Mouse (Mus musculus) left cerebral cortex, postnatal 25 days (tissue): Measurements from ENCODE around the gene Fars2. TPM values are rescaled to one million over a fixed set of nuclear protein-coding genes. Genes with fewer than 3 reads are reported as not detected.

Source experiments
- DNase-seq, 2 experiments: peaks; one replicate each; pipeline ENCODE4 v3.0.0; 2022; ENCODE audit warnings: low spot score in 2 of 2, mixed read lengths in 1 of 2
- intact Hi-C: fragments of 180-260 bp; cut with DNase I; formaldehyde crosslinking; loops from one replicate; pipeline ENCODE4 v1.15.1; 2025
- total RNA-seq, 2 experiments: library from RNA; stranded (reverse); gene quantifications; 2 replicates each; pipeline ENCODE4 v1.2.3; 2021

Fars2 gene
- total RNA-seq, 2 experiments from 2014 or later = 33.9 to 39.1 TPM

- peak in 1 of 2 experiments; percentile 21 for DNase-seq
- intact Hi-C loops = no loop called here
These were observed 85.8 kb downstream of the Fars2 start for GRCm38 (mm10) chr13:36203014-36203413.

GRCm38 (mm10) chr13:36204320-36204719 lies 87.1 kb downstream of the Fars2 start:
- no peak for DNase-seq
- intact Hi-C loops = no loop called here

GRCm38 (mm10) chr13:36210965-36211364 lies 93.8 kb downstream of the Fars2 start:
- DNase-seq = no peak
- intact Hi-C loops = no loop called here

GRCm38 (mm10) chr13:36214056-36214455 lies 96.8 kb downstream of the Fars2 start:
- intact Hi-C loops = no loop called here
- no peak for DNase-seq

GRCm38 (mm10) chr13:36216005-36216404 lies 98.8 kb downstream of the Fars2 start:
- DNase-seq = no peak
- intact Hi-C loops = no loop called here

GRCm38 (mm10) chr13:36218347-36218746 lies 101.1 kb downstream of the Fars2 start:
- intact Hi-C loops = no loop called here

GRCm38 (mm10) chr13:36219506-36219905 lies 102.3 kb downstream of the Fars2 start:
- no peak for DNase-seq
- intact Hi-C loops = no loop called here

More at GRCm38 (mm10) chr13:36218347-36218746, 101.1 kb downstream of the Fars2 start:
- DNase-seq = no peak

- peak in 1 of 2 experiments; percentile 48 for DNase-seq
- intact Hi-C loops = loop anchor here (1.0 kb wide), 1 partner anchor 1090 kb away; no protein-coding TSS in a partner anchor
These were observed 104.7 kb downstream of the Fars2 start for GRCm38 (mm10) chr13:36221897-36222296.

GRCm38 (mm10) chr13:36222721-36223120 lies 105.5 kb downstream of the Fars2 start:
- DNase-seq = no peak
- intact Hi-C loops = loop anchor here (1.0 kb wide), 1 partner anchor 1090 kb away; no protein-coding TSS in a partner anchor

- no peak for DNase-seq
- intact Hi-C loops = no loop called here
These were observed 107.2 kb downstream of the Fars2 start for GRCm38 (mm10) chr13:36224431-36224830.

- intact Hi-C loops = no loop called here
- no peak for DNase-seq
These were observed 125.0 kb downstream of the Fars2 start for GRCm38 (mm10) chr13:36242261-36242660.

GRCm38 (mm10) chr13:36253936-36254335 lies 136.7 kb downstream of the Fars2 start:
- intact Hi-C loops = no loop called here
- no peak for DNase-seq

GRCm38 (mm10) chr13:36257213-36257612 lies 140.0 kb downstream of the Fars2 start:
- no peak for DNase-seq
- intact Hi-C loops = loop anchor here (5.0 kb wide), 1 partner anchor 140 kb away; the partner anchor contains the start of genes Fars2 and Lyrm4

- intact Hi-C loops = loop anchor here (5.0 kb wide), 1 partner anchor 142 kb away; the partner anchor contains the start of genes Fars2 and Lyrm4
- no peak for DNase-seq
These were observed 142.5 kb downstream of the Fars2 start for GRCm38 (mm10) chr13:36259754-36260153.

GRCm38 (mm10) chr13:36261299-36261698 lies 144.1 kb downstream of the Fars2 start:
- intact Hi-C loops = no loop called here
- DNase-seq = no peak

- DNase-seq = no peak
These were observed 146.3 kb downstream of the Fars2 start for GRCm38 (mm10) chr13:36263240-36264095.

GRCm38 (mm10) chr13:36264391-36264790 lies 147.2 kb downstream of the Fars2 start:
- no peak for DNase-seq
- intact Hi-C loops = no loop called here

More at GRCm38 (mm10) chr13:36263240-36264095, 146.3 kb downstream of the Fars2 start:
- intact Hi-C loops = no loop called here

- intact Hi-C loops = no loop called here
- DNase-seq = peak in 1 of 2 experiments; percentile 60
These were observed 148.1 kb downstream of the Fars2 start for GRCm38 (mm10) chr13:36265342-36265744.

- no peak for DNase-seq
- intact Hi-C loops = no loop called here
These were observed 150.2 kb downstream of the Fars2 start for GRCm38 (mm10) chr13:36267399-36267798.

GRCm38 (mm10) chr13:36270867-36271266 lies 153.7 kb downstream of the Fars2 start:
- DNase-seq = no peak
- intact Hi-C loops = no loop called here

GRCm38 (mm10) chr13:36273497-36273896 lies 156.3 kb downstream of the Fars2 start:
- no peak for DNase-seq
- intact Hi-C loops = no loop called here
